In genomic region chr7:90442518-90443080, GRCm38 (mm10) we compare ENCODE assay signal across 7 mouse cellular contexts. TPM values are rescaled to one million over a fixed set of nuclear protein-coding genes. Genes with fewer than 3 reads are reported as not detected.
A peak's percentile ranks its signal among the peaks of the same experiment; 100 is the strongest.
DNase-seq lines count a peak whose midpoint lies in the region; ATAC-seq lines count a peak whose summit lies in the region.

TSS of gene Crebzf (plus strand) at chr7:90442729.

- DNase-seq in adrenal gland, postnatal 14 days = peak; percentile 98
- peak; percentile 99 for DNase-seq in embryonic facial prominence, embryonic 11.5 days (ENCODE audit: low spot score)
- DNase-seq in kidney, adult 11 months = peak; percentile 97
- peak; percentile 96 for DNase-seq in limb, embryonic 10.5 days (ENCODE audit: low spot score)
- DNase-seq in spleen, adult 12 weeks (ENCODE audit: low spot score) = peak; percentile 91

- peak within 1 kb of the TSS; percentile 99 for H3K9ac ChIP-seq in embryonic facial prominence, embryonic 11.5 days (replicated peaks; ENCODE audit: low read length)
- peak within 1 kb of the TSS; percentile 99 for H3K9ac ChIP-seq in midbrain, embryonic 13.5 days (replicated peaks)

- no peaks in the 10 kb centered on the region for H3K27me3 ChIP-seq in embryonic facial prominence, embryonic 11.5 days (ENCODE audit: control insufficient read depth, insufficient read depth, low read length)
- H3K27me3 ChIP-seq in limb, embryonic 10.5 days (ENCODE audit: low read depth, poor library complexity, severe bottlenecking) = no peaks in the 10 kb centered on the region
- no peaks in the 10 kb centered on the region for H3K27me3 ChIP-seq in midbrain, embryonic 13.5 days

- H3K36me3 ChIP-seq in embryonic facial prominence, embryonic 11.5 days (replicated peaks; ENCODE audit: control insufficient read depth, insufficient read depth, low read depth, low read length) = no peaks in the 10 kb centered on the region
- peaks cover 16% of the 10 kb centered on the region for H3K36me3 ChIP-seq in limb, embryonic 10.5 days
- peaks cover 2% of the 10 kb centered on the region; the same call in 1 of the 2 replicates for H3K36me3 ChIP-seq in midbrain, embryonic 13.5 days

- no peaks in the 10 kb centered on the region for H3K9me3 ChIP-seq in embryonic facial prominence, embryonic 11.5 days (replicated peaks; ENCODE audit: control insufficient read depth, low read length)
- no peaks in the 10 kb centered on the region for H3K9me3 ChIP-seq in limb, embryonic 10.5 days (replicated peaks)
- H3K9me3 ChIP-seq in midbrain, embryonic 13.5 days = no peaks in the 10 kb centered on the region

- ATAC-seq in embryonic facial prominence, embryonic 11.5 days (replicated peaks; ENCODE audit: insufficient number of reproducible peaks, low FRiP score, low TSS enrichment, low read depth) = peak; percentile 95
- ATAC-seq in granulocyte monocyte progenitor cell, adult 5-6 weeks (replicated peaks; ENCODE audit: poor library complexity, severe bottlenecking) = peak; percentile 86
- ATAC-seq in midbrain, embryonic 13.5 days = peak; percentile 95

- H3K4me2 ChIP-seq in embryonic facial prominence, embryonic 11.5 days (ENCODE audit: low read depth, low read length) = peak within 1 kb of the TSS; percentile 61
- H3K4me2 ChIP-seq in midbrain, embryonic 13.5 days (replicated peaks) = peak within 1 kb of the TSS; percentile 97

- no peaks in the 10 kb centered on the region for H3K4me1 ChIP-seq in embryonic facial prominence, embryonic 11.5 days (ENCODE audit: control insufficient read depth, insufficient read depth, low read length)
- H3K4me1 ChIP-seq in limb, embryonic 10.5 days = no peaks in the 10 kb centered on the region
- peaks cover 12% of the 10 kb centered on the region for H3K4me1 ChIP-seq in midbrain, embryonic 13.5 days (replicated peaks)

- peak within 1 kb of the TSS; percentile 97 for H3K27ac ChIP-seq in embryonic facial prominence, embryonic 11.5 days (replicated peaks; ENCODE audit: low read depth, low read length)
- peak within 1 kb of the TSS; percentile 100 for H3K27ac ChIP-seq in limb, embryonic 10.5 days
- peak within 1 kb of the TSS; percentile 99 for H3K27ac ChIP-seq in midbrain, embryonic 13.5 days

- WGBS in embryonic facial prominence, embryonic 11.5 days = 1% methylated on average over 51 of the region's 54 CpGs
- WGBS in limb, embryonic 10.5 days = under 1% methylated on average over 50 of the region's 54 CpGs
- WGBS in midbrain, embryonic 13.5 days = 0% methylated on average over 49 of the region's 54 CpGs

- H3K4me3 ChIP-seq in embryonic facial prominence, embryonic 11.5 days (ENCODE audit: low read depth, low read length) = peak within 1 kb of the TSS; percentile 97
- peak within 1 kb of the TSS; percentile 95 for H3K4me3 ChIP-seq in limb, embryonic 10.5 days
- H3K4me3 ChIP-seq in midbrain, embryonic 13.5 days (replicated peaks) = peak within 1 kb of the TSS; percentile 77

RNA-seq across cellular contexts. Expression of gene Crebzf, which starts in this region (rescaled TPM):
- total RNA-seq in adrenal gland, postnatal 14 days (2021) = 64.3 and 77.7 TPM in 2 replicates
- 46.7 and 53.5 TPM in 2 replicates for polyA plus RNA-seq in embryonic facial prominence, embryonic 11.5 days (2014; fragmentation: Nextera tagmentation; extraction: Ambion mirVana)
- 81.3 and 110 TPM in 2 replicates for total RNA-seq in granulocyte monocyte progenitor cell, adult 5-6 weeks (2014; fragmentation: Nextera tagmentation)
- 35.8 and 65.8 TPM in 2 replicates for total RNA-seq in granulocyte monocyte progenitor cell, adult 5-6 weeks (2017)
- polyA plus RNA-seq in limb, embryonic 10.5 days (2016; fragmentation: Nextera tagmentation; extraction: Ambion mirVana) = 24.8 and 30.9 TPM in 2 replicates
- 34.1 and 39.5 TPM in 2 replicates for polyA plus RNA-seq in midbrain, embryonic 13.5 days (2015; fragmentation: Nextera tagmentation; extraction: Ambion mirVana)

Comparison
In these comparisons a context has a peak if more than half of its experiments do, and no peak if none do; other contexts are left out.
1. Peak in every context shown above with its lines: DNase-seq, ATAC-seq, H3K4me3 ChIP-seq and H3K27ac ChIP-seq.